Mouse (Mus musculus) liver, adult 2 months (tissue): ENCODE measurements around the gene Sdk2. TPM values are rescaled to one million over a fixed set of nuclear protein-coding genes. Genes with fewer than 3 reads are reported as not detected.

Experiments used
- DNase-seq: peaks from one replicate; pipeline ENCODE4 v3.0.0-alpha.2; 2011; ENCODE audit warnings: low read depth, low spot score; ENCODE audit errors: extremely low read depth
- H3K27ac ChIP-seq: fragments of 200-500 bp; replicated peaks from 2 replicates; pipeline ENCODE4 v1.5.1; 2012; ENCODE audit warnings: low read depth, mild to moderate bottlenecking, control low read depth, inconsistent platforms, low read length; ENCODE audit not compliant: insufficient read depth
- H3K27me3 ChIP-seq: fragments of 200-500 bp; 2 replicates; pipeline ENCODE4 v1.6.1; 2012; ENCODE audit warnings: mild to moderate bottlenecking, moderate library complexity, low read length, inconsistent platforms; ENCODE audit not compliant: control insufficient read depth, insufficient read depth
- H3K36me3 ChIP-seq: fragments of 200-500 bp; 2 replicates; pipeline ENCODE4 v1.6.1; 2012; ENCODE audit warnings: low read length, inconsistent platforms; ENCODE audit not compliant: control insufficient read depth, insufficient read depth
- H3K4me1 ChIP-seq: fragments of 200-500 bp; 2 replicates; pipeline ENCODE4 v1.6.1; 2011; ENCODE audit warnings: low read length; ENCODE audit not compliant: control insufficient read depth, insufficient read depth
- H3K4me3 ChIP-seq: fragments of 200-500 bp; 2 replicates; pipeline ENCODE4 v1.5.1; 2011; ENCODE audit warnings: low read depth, mild to moderate bottlenecking, control low read depth, low read length, moderate library complexity; ENCODE audit not compliant: insufficient read depth
- H3K79me2 ChIP-seq: fragments of 200-500 bp; 2 replicates; pipeline ENCODE4 v1.6.1; 2012; ENCODE audit warnings: inconsistent platforms, mild to moderate bottlenecking, low read length, moderate library complexity; ENCODE audit not compliant: control insufficient read depth, insufficient read depth
- H3K9ac ChIP-seq: fragments of 200-500 bp; 2 replicates; pipeline ENCODE4 v1.6.1; 2012; ENCODE audit warnings: low read depth, mild to moderate bottlenecking, control low read depth, inconsistent platforms, low read length
- CTCF ChIP-seq: fragments of 200-500 bp; IDR thresholded peaks from 2 replicates; pipeline ENCODE4 v1.5.1; 2011; ENCODE audit warnings: low read depth, low read length, control low read depth
- POLR2A ChIP-seq: fragments of 200-500 bp; IDR thresholded peaks from 2 replicates; pipeline ENCODE4 v1.6.1; 2011; ENCODE audit warnings: low read length, control low read depth; ENCODE audit not compliant: insufficient read depth; ENCODE audit errors: extremely low read depth
- WGBS: fragments of 180-500 bp; shearing (Covaris S2); methylation state at CpG from one replicate; pipeline ENCODE4 v1.1.7; 2018; 5-methylcytosine and 5-hydroxymethylcytosine counted together
- polyA plus RNA-seq: library from polyadenylated mRNA; depleted of rRNA; stranded (reverse); fragments of >200 nt; gene quantifications from 2 replicates; pipeline ENCODE4 v1.2.3, GENCODE M21; 2012
- total RNA-seq: library from RNA; depleted of rRNA; stranded (reverse); fragments of >200 nt; gene quantifications from 2 replicates; pipeline ENCODE4 v1.2.3, GENCODE M21; 2014

Sdk2 gene
- total and polyA plus RNA-seq, 2 experiments = 0.07 to 0.28 TPM

DNA sequence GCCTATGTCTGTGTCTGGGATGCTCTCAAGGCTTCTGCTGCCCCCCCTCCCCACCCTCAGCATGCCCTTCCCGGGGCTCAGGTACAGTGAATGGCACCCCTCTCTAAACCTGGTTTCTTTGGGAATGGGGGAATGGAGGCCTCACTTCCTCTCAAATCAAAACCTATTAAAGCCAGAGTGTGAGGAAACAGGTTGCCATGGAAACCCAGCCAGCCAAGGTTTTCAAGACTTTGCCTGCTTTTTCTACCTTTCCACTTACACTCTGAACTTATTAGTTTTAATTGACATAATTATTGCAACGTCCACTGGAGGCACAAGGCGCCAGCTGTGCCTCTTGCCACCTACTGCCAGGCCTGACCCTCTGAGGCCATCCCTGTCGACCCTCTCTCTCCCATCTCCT, 135.1 kb downstream of the Sdk2 start:
- Histone ChIP-seq H3K4me1 (no peaks in the 10 kb centered on the region), H3K27me3 (no peaks in the 10 kb centered on the region), H3K36me3 (no peaks in the 10 kb centered on the region), H3K9ac (no peak overlapping the region), H3K27ac (no peak overlapping the region), H3K4me3 (no peak overlapping the region), H3K79me2 (no peaks in the 10 kb centered on the region)
- TF ChIP-seq POLR2A (no peak), CTCF (no peak)
- 82% methylated on average over 4 of the region's 4 CpGs for WGBS
- DNase-seq = no peak

DNA sequence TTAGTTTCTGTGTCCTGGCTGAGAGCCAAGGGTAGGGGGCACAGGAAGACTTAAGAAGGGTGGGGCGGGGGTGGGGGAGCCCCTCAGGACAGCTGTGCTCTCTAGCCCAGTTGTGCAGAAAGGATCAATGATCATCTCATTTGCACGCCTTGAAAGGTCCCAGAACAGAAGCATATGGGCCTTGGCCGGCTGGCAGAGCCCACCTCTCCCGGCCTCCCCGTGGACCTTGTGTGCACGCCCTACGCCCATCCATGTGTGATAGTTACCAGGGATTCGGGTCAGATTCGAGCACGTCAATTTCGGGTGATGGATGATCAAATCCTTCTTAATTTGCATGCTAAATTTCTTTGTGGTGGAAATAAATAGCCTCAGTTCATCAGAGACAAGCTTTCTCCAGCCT, 136.7 kb downstream of the Sdk2 start:
- Histone ChIP-seq H3K79me2 (no peaks in the 10 kb centered on the region), H3K4me3 (no peak overlapping the region), H3K27me3 (no peaks in the 10 kb centered on the region), H3K9ac (no peak overlapping the region), H3K27ac (no peak overlapping the region), H3K36me3 (no peaks in the 10 kb centered on the region), H3K4me1 (no peaks in the 10 kb centered on the region)
- TF ChIP-seq CTCF (no peak), POLR2A (no peak)
- WGBS = 88% methylated on average over 11 of the region's 11 CpGs
- DNase-seq = no peak

DNA sequence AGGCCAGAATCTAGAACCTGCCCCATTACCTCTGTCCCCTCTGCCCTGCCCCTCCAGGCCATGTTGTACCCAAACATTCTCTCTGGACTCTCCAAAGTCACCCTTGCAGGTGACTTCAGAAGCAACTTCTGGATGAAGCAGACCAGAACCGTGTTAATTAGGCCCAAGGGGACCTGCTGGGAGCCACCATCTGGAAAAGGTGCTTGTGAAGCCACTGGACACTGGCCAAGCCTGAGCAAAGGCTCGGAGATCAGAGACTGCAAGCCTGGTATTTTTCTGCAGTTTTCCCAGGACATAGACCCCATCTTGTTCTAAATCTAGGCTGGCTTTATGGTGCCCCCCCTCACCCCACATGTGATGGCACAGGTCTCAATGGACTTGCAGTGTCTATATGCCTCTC, 138.0 kb downstream of the Sdk2 start:
- H3K4me3 ChIP-seq = no peak overlapping the region
- TF ChIP-seq POLR2A = no peak
- no peak for TF ChIP-seq CTCF
- no peak overlapping the region for H3K27ac ChIP-seq
- H3K36me3 ChIP-seq = no peaks in the 10 kb centered on the region
- H3K79me2 ChIP-seq = no peaks in the 10 kb centered on the region
- no peak for DNase-seq
- WGBS = 79% methylated on average over 2 of the region's 2 CpGs
- no peak overlapping the region for H3K9ac ChIP-seq
- no peaks in the 10 kb centered on the region for H3K4me1 ChIP-seq
- no peaks in the 10 kb centered on the region for H3K27me3 ChIP-seq

DNA sequence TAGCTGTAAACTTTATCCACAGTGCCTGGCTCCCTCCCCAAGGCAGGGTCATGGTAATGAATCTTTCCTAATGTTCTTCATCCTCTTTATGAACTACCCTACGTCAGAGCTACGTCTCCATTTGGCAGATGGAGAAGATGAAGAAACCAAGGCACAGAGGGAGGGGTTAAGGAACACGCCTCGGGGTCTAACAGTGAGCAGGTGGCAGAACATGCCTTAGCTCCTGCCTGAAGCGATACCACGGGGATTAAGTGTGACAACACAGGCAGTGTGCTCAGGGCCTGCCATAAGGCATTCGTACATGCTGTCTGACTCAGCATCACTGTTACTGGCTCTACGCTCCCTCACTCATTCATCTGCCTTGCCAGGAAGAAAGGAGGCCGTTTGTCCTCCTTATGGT, 138.6 kb downstream of the Sdk2 start:
- Histone ChIP-seq H3K36me3 (no peaks in the 10 kb centered on the region), H3K4me1 (no peaks in the 10 kb centered on the region), H3K79me2 (no peaks in the 10 kb centered on the region), H3K27ac (no peak overlapping the region), H3K27me3 (no peaks in the 10 kb centered on the region), H3K9ac (no peak overlapping the region), H3K4me3 (no peak overlapping the region)
- WGBS = 89% methylated on average over 9 of the region's 9 CpGs
- no peak for DNase-seq
- TF ChIP-seq POLR2A (no peak), CTCF (no peak)

DNA sequence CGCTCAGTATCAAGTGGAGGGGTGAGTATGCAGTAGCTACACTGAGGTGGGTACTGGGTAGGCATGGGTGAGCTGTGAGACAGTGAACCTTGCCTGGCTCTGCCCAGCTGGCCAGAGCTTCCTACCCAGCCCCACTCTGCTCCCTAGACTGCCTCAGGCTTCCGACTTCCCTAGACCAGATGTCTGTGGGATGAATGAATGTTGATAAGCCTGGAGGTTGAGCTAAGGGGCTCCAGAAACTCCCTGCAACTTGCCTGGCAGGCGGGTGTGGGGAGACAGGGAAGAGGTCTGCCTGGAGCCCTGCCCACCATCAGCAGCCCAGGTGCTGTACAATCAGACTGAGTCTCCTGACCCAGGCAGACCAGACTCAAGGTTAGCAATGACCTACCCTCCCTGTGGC, 139.0 kb downstream of the Sdk2 start:
- Histone ChIP-seq H3K4me3 (no peak overlapping the region), H3K27me3 (no peaks in the 10 kb centered on the region), H3K9ac (no peak overlapping the region), H3K27ac (no peak overlapping the region), H3K36me3 (no peaks in the 10 kb centered on the region), H3K79me2 (no peaks in the 10 kb centered on the region), H3K4me1 (no peaks in the 10 kb centered on the region)
- no peak for DNase-seq
- TF ChIP-seq POLR2A = no peak
- no peak for TF ChIP-seq CTCF
- WGBS = 67% methylated on average over 3 of the region's 3 CpGs

DNA sequence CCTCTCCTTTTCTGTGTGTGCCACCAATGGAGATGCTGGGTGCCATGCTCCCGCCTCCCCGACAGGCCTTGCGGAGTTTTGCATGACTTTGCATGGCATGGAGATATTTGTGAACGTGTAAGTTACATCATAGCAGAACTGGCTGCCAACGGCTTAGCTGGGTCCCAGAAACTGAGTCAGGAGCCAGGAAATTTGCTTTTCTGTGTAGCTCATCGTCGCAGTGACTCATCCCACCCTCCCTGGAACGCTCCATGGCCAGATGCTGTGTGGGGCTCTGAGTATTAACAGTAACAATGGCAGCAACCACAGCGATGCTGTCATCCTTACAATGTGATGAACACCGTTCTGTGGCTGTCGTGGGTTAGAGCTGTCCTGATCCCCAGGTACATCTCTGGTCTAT, 139.6 kb downstream of the Sdk2 start:
- Histone ChIP-seq H3K36me3 (no peaks in the 10 kb centered on the region), H3K9ac (no peak overlapping the region), H3K79me2 (no peaks in the 10 kb centered on the region), H3K27me3 (no peaks in the 10 kb centered on the region), H3K27ac (no peak overlapping the region), H3K4me3 (no peak overlapping the region), H3K4me1 (no peaks in the 10 kb centered on the region)
- TF ChIP-seq POLR2A = no peak
- TF ChIP-seq CTCF = no peak
- WGBS = 84% methylated on average over 11 of the region's 11 CpGs
- no peak for DNase-seq

DNA sequence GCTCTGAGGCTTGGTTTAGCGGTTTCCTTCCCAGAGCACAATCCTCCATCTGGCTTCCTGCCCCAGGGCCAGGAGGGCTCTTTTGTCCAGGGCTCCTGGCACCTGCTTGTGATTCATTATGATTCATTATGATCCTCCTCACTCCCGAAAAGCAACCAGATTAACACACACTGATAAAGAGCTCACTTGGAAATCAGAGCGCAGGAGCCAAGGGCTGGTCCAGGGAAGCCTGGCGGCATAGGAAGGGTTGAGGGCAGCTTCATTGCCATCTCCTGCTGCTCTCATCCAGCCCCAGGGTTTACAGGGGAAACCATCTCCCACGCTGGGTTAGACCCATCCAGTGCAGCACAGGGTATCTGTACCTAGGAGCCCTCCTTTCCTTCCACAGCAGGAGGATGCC, 143.7 kb downstream of the Sdk2 start:
- no peaks in the 10 kb centered on the region for H3K79me2 ChIP-seq
- no peaks in the 10 kb centered on the region for H3K36me3 ChIP-seq
- no peak overlapping the region for H3K4me3 ChIP-seq
- no peak for DNase-seq
- TF ChIP-seq CTCF (no peak), POLR2A (no peak)
- H3K4me1 ChIP-seq = no peaks in the 10 kb centered on the region
- no peak overlapping the region for H3K9ac ChIP-seq
- no peak overlapping the region for H3K27ac ChIP-seq
- H3K27me3 ChIP-seq = no peaks in the 10 kb centered on the region
- 77% methylated on average over 5 of the region's 5 CpGs for WGBS
